Mouse (Mus musculus) forebrain, embryonic 13.5 days (tissue): ENCODE measurements around the gene Susd1. TPM values are rescaled to one million over a fixed set of nuclear protein-coding genes. Genes with fewer than 3 reads are reported as not detected.

Source experiments
- ATAC-seq: fragments of 200-750 bp; cut with Nextera tagmentation; 2 replicates; pipeline ENCODE4 v1.8.0; 2017
- H3K27ac ChIP-seq: fragments of 300-500 bp; sonication (generic); 2 replicates; pipeline ENCODE4 v1.5.1; 2015; ENCODE audit warnings: inconsistent platforms, mild to moderate bottlenecking, moderate library complexity
- H3K27me3 ChIP-seq: fragments of 300-500 bp; sonication (generic); 2 replicates; pipeline ENCODE4 v1.6.1; 2015; ENCODE audit warnings: mild to moderate bottlenecking, inconsistent platforms
- H3K36me3 ChIP-seq: fragments of 300-500 bp; sonication (generic); 2 replicates; pipeline ENCODE4 v1.6.1; 2015; ENCODE audit warnings: mild to moderate bottlenecking, inconsistent platforms; ENCODE audit not compliant: poor library complexity, severe bottlenecking
- H3K4me1 ChIP-seq: fragments of 300-500 bp; sonication (generic); 2 replicates; pipeline ENCODE4 v1.6.1; 2015; ENCODE audit warnings: inconsistent platforms
- H3K4me2 ChIP-seq: fragments of 300-500 bp; sonication (generic); 2 replicates; pipeline ENCODE4 v1.6.1; 2015; ENCODE audit warnings: inconsistent platforms, mild to moderate bottlenecking, moderate library complexity
- H3K4me3 ChIP-seq: fragments of 300-500 bp; sonication (generic); 2 replicates; pipeline ENCODE4 v1.5.1; 2015; ENCODE audit warnings: mild to moderate bottlenecking, inconsistent platforms
- H3K9ac ChIP-seq: fragments of 300-500 bp; sonication (generic); 2 replicates; pipeline ENCODE4 v1.6.1; 2015; ENCODE audit warnings: mild to moderate bottlenecking, inconsistent platforms
- H3K9me3 ChIP-seq: fragments of 300-500 bp; sonication (generic); replicated peaks from 2 replicates; pipeline ENCODE4 v1.6.1; 2016; ENCODE audit warnings: inconsistent platforms
- WGBS: fragments of 180-500 bp; shearing (Covaris S2); methylation state at CpG from one replicate; pipeline ENCODE4 v1.1.7; 2015; 5-methylcytosine and 5-hydroxymethylcytosine counted together
- polyA plus RNA-seq: library from polyadenylated mRNA; unstranded; fragments of >200 nt; fragmentation: Nextera tagmentation; extraction: Ambion mirVana; gene quantifications from 2 replicates; pipeline ENCODE4 v1.2.1, GENCODE M21; 2015

Susd1 gene
- polyA plus RNA-seq, 1 experiment from 2014 or later, result 0.72 TPM

GRCm38 (mm10) chr4:59422808-59423207, 15.6 kb downstream of the Susd1 start:
- H3K4me1 ChIP-seq, result peaks cover 11% of the 10 kb centered on the region
- H3K4me3 ChIP-seq, result no peak overlapping the region
- no peak overlapping the region for H3K9ac ChIP-seq
- no peaks in the 10 kb centered on the region for H3K27me3 ChIP-seq
- 0 out of 2 replicates have a peak, but pooled peaks have one; percentile 8 for ATAC-seq
- H3K27ac ChIP-seq, result no peak overlapping the region
- no peaks in the 10 kb centered on the region for H3K9me3 ChIP-seq
- H3K4me2 ChIP-seq, result no peak overlapping the region
- no peaks in the 10 kb centered on the region for H3K36me3 ChIP-seq

- Histone ChIP-seq H3K4me3 (no peak overlapping the region), H3K9me3 (no peaks in the 10 kb centered on the region)
These were observed 16.2 kb downstream of the Susd1 start for GRCm38 (mm10) chr4:59422025-59422783.

GRCm38 (mm10) chr4:59421369-59421746, 17.1 kb downstream of the Susd1 start:
- H3K27me3 ChIP-seq, result no peaks in the 10 kb centered on the region
- no peak overlapping the region for H3K27ac ChIP-seq
- H3K4me3 ChIP-seq, result no peak overlapping the region
- H3K4me1 ChIP-seq, result peaks cover 11% of the 10 kb centered on the region
- no peak overlapping the region for H3K4me2 ChIP-seq
- no peak for ATAC-seq
- H3K9ac ChIP-seq, result no peak overlapping the region
- WGBS, result 51% methylated on average over 5 of the region's 5 CpGs
- H3K36me3 ChIP-seq, result no peaks in the 10 kb centered on the region
- no peaks in the 10 kb centered on the region for H3K9me3 ChIP-seq

More at GRCm38 (mm10) chr4:59422025-59422783, 16.2 kb downstream of the Susd1 start:
- H3K9ac ChIP-seq, result no peak overlapping the region
- H3K36me3 ChIP-seq, result no peaks in the 10 kb centered on the region
- WGBS, result 39% methylated on average over 5 of the region's 5 CpGs
- ATAC-seq, result peak; percentile 55
- H3K4me1 ChIP-seq, result peaks cover 11% of the 10 kb centered on the region
- H3K27me3 ChIP-seq, result no peaks in the 10 kb centered on the region
- H3K4me2 ChIP-seq, result no peak overlapping the region
- H3K27ac ChIP-seq, result no peak overlapping the region

GRCm38 (mm10) chr4:59420695-59421368, 17.6 kb downstream of the Susd1 start:
- H3K9me3 ChIP-seq, result no peaks in the 10 kb centered on the region
- H3K27ac ChIP-seq, result no peak overlapping the region
- no peak for ATAC-seq
- H3K9ac ChIP-seq, result no peak overlapping the region
- H3K36me3 ChIP-seq, result no peaks in the 10 kb centered on the region
- 84% methylated on average over 7 of the region's 7 CpGs for WGBS
- peaks cover 11% of the 10 kb centered on the region for H3K4me1 ChIP-seq
- H3K27me3 ChIP-seq, result no peaks in the 10 kb centered on the region
- no peak overlapping the region for H3K4me2 ChIP-seq
- no peak overlapping the region for H3K4me3 ChIP-seq

GRCm38 (mm10) chr4:59419211-59419610, 19.2 kb downstream of the Susd1 start:
- H3K9ac ChIP-seq, result no peak overlapping the region
- 93% methylated on average over 4 of the region's 4 CpGs for WGBS
- no peak overlapping the region for H3K4me2 ChIP-seq
- H3K4me3 ChIP-seq, result no peak overlapping the region
- H3K9me3 ChIP-seq, result no peaks in the 10 kb centered on the region
- H3K4me1 ChIP-seq, result peaks cover 11% of the 10 kb centered on the region
- no peak for ATAC-seq
- H3K27ac ChIP-seq, result no peak overlapping the region
- H3K27me3 ChIP-seq, result no peaks in the 10 kb centered on the region
- no peaks in the 10 kb centered on the region for H3K36me3 ChIP-seq

- no peaks in the 10 kb centered on the region for H3K36me3 ChIP-seq
- H3K4me3 ChIP-seq, result no peak overlapping the region
- no peak overlapping the region for H3K9ac ChIP-seq
- no peak overlapping the region for H3K27ac ChIP-seq
- no peaks in the 10 kb centered on the region for H3K27me3 ChIP-seq
- no peak overlapping the region for H3K4me2 ChIP-seq
- no peaks in the 10 kb centered on the region for H3K4me1 ChIP-seq
- 83% methylated on average over 5 of the region's 5 CpGs for WGBS
- no peaks in the 10 kb centered on the region for H3K9me3 ChIP-seq
- no peak for ATAC-seq
These were observed 25.0 kb downstream of the Susd1 start for GRCm38 (mm10) chr4:59413428-59413827.

- ATAC-seq, result no peak
- H3K4me2 ChIP-seq, result no peak overlapping the region
- H3K27me3 ChIP-seq, result no peaks in the 10 kb centered on the region
- no peaks in the 10 kb centered on the region for H3K4me1 ChIP-seq
- H3K9ac ChIP-seq, result no peak overlapping the region
- 86% methylated on average over 9 of the region's 9 CpGs for whole genome bisulfite sequencing
- H3K27ac ChIP-seq, result no peak overlapping the region
- H3K4me3 ChIP-seq, result no peak overlapping the region
- no peaks in the 10 kb centered on the region for H3K9me3 ChIP-seq
- no peaks in the 10 kb centered on the region for H3K36me3 ChIP-seq
These were observed 27.3 kb downstream of the Susd1 start for GRCm38 (mm10) chr4:59411153-59411552.

GRCm38 (mm10) chr4:59407766-59408165, 30.7 kb downstream of the Susd1 start:
- no peak for ATAC-seq
- 78% methylated on average over 4 of the region's 4 CpGs for WGBS

GRCm38 (mm10) chr4:59404375-59404774, 34.1 kb downstream of the Susd1 start:
- no peak for ATAC-seq
- Histone ChIP-seq H3K27me3 (peaks cover 3% of the 10 kb centered on the region; the same call in 1 of the 2 replicates), H3K36me3 (no peaks in the 10 kb centered on the region), H3K9ac (no peak overlapping the region), H3K4me1 (0 out of 2 replicates have a peak, but pooled peaks cover 6% of the 10 kb centered on the region), H3K27ac (no peak overlapping the region), H3K4me2 (no peak overlapping the region), H3K4me3 (no peak overlapping the region), H3K9me3 (0 out of 2 replicates have a peak, but pooled peaks cover 4% of the 10 kb centered on the region)
- 52% methylated on average over 6 of the region's 6 CpGs for WGBS

More at GRCm38 (mm10) chr4:59407766-59408165, 30.7 kb downstream of the Susd1 start:
- Histone ChIP-seq H3K4me1 (no peaks in the 10 kb centered on the region), H3K4me3 (no peak overlapping the region), H3K9me3 (0 out of 2 replicates have a peak, but pooled peaks cover 4% of the 10 kb centered on the region), H3K4me2 (no peak overlapping the region), H3K27ac (no peak overlapping the region), H3K27me3 (0 out of 2 replicates have a peak, but pooled peaks cover 3% of the 10 kb centered on the region), H3K36me3 (no peaks in the 10 kb centered on the region), H3K9ac (no peak overlapping the region)

- no peak overlapping the region for H3K4me3 ChIP-seq
- H3K27me3 ChIP-seq, result peaks cover 3% of the 10 kb centered on the region; the same call in 1 of the 2 replicates
- no peak overlapping the region for H3K4me2 ChIP-seq
- 31% methylated on average over 10 of the region's 10 CpGs for WGBS
- H3K36me3 ChIP-seq, result no peaks in the 10 kb centered on the region
- ATAC-seq, result no peak
- 0 out of 2 replicates have a peak, but pooled peaks cover 6% of the 10 kb centered on the region for H3K4me1 ChIP-seq
- no peak overlapping the region for H3K9ac ChIP-seq
- 0 out of 2 replicates have a peak, but pooled peaks cover 4% of the 10 kb centered on the region for H3K9me3 ChIP-seq
- H3K27ac ChIP-seq, result no peak overlapping the region
These were observed 37.5 kb downstream of the Susd1 start for GRCm38 (mm10) chr4:59400931-59401330.

GRCm38 (mm10) chr4:59399343-59399742, 39.1 kb downstream of the Susd1 start:
- Histone ChIP-seq H3K4me2 (no peak overlapping the region), H3K27me3 (peaks cover 3% of the 10 kb centered on the region; the same call in 1 of the 2 replicates), H3K4me1 (0 out of 2 replicates have a peak, but pooled peaks cover 6% of the 10 kb centered on the region), H3K4me3 (no peak overlapping the region), H3K36me3 (no peaks in the 10 kb centered on the region), H3K27ac (no peak overlapping the region), H3K9me3 (no peaks in the 10 kb centered on the region), H3K9ac (no peak overlapping the region)
- no peak for ATAC-seq
- 72% methylated on average over 4 of the region's 4 CpGs for WGBS

- no peaks in the 10 kb centered on the region for H3K9me3 ChIP-seq
- H3K27me3 ChIP-seq, result no peaks in the 10 kb centered on the region
- no peaks in the 10 kb centered on the region for H3K36me3 ChIP-seq
- no peak overlapping the region for H3K4me2 ChIP-seq
- no peaks in the 10 kb centered on the region for H3K4me1 ChIP-seq
- 97% methylated on average over 2 of the region's 2 CpGs for WGBS
- no peak overlapping the region for H3K27ac ChIP-seq
- no peak overlapping the region for H3K4me3 ChIP-seq
- no peak overlapping the region for H3K9ac ChIP-seq
- no peak for ATAC-seq
These were observed 42.9 kb downstream of the Susd1 start for GRCm38 (mm10) chr4:59395528-59395927.
